Mouse (Mus musculus) ES-E14 (cell line): Measurements from ENCODE around the gene Irf8. TPM values are rescaled to one million over a fixed set of nuclear protein-coding genes. Genes with fewer than 3 reads are reported as not detected.
A peak's percentile ranks its signal among the peaks of the same experiment; 100 is the strongest.
"Not testable (repeated sequence)": the region's sequence is repeated elsewhere in the genome, so short reads cannot be mapped to it uniquely, and the experiment has no call there.

ENCODE experiments used
- DNase-seq: peaks from one replicate; pipeline ENCODE4 v3.0.0-alpha.2; 2013; ENCODE audit warnings: low read depth, low spot score
- H3K27ac ChIP-seq: 2 replicates; pipeline ENCODE4 v1.5.1; 2012; ENCODE audit warnings: low read depth, mild to moderate bottlenecking, low read length, moderate library complexity, mixed read lengths; ENCODE audit not compliant: poor library complexity, insufficient read depth, severe bottlenecking
- H3K36me3 ChIP-seq: 2 replicates; pipeline ENCODE4 v1.6.1; 2012; ENCODE audit warnings: mild to moderate bottlenecking, low read length, moderate library complexity, mixed read lengths; ENCODE audit not compliant: control insufficient read depth, poor library complexity, insufficient read depth, severe bottlenecking
- H3K4me1 ChIP-seq, 2 experiments: fragments of 150-350 bp in 1 of 2; sonication (generic) in 1 of 2; 2 replicates each; pipeline ENCODE4 v1.6.1; 2012; ENCODE audit warnings: low read length in 2 of 2, mild to moderate bottlenecking in 1 of 2, mixed read lengths in 1 of 2; ENCODE audit not compliant: control insufficient read depth in 2 of 2, insufficient read depth in 2 of 2, poor library complexity in 1 of 2
- H3K4me3 ChIP-seq, 2 experiments: fragments of 150-350 bp in 1 of 2; sonication (generic) in 1 of 2; 2 replicates each; pipeline ENCODE4 v1.5.1; 2012; ENCODE audit warnings: low read length in 2 of 2, low read depth in 1 of 2, mild to moderate bottlenecking in 1 of 2, mixed read lengths in 1 of 2; ENCODE audit not compliant: insufficient read depth in 1 of 2, poor library complexity in 1 of 2, severe bottlenecking in 1 of 2
- H3K9ac ChIP-seq: 2 replicates; pipeline ENCODE4 v1.6.1; 2012; ENCODE audit warnings: low read depth, mild to moderate bottlenecking, low read length, mixed read lengths; ENCODE audit not compliant: poor library complexity, insufficient read depth, severe bottlenecking
- H3K9me3 ChIP-seq: fragments of 150-350 bp; sonication (generic); 2 replicates; pipeline ENCODE4 v1.6.1; 2012; ENCODE audit warnings: low read depth, mild to moderate bottlenecking, low read length; ENCODE audit not compliant: control insufficient read depth, insufficient read depth
- CHD2 ChIP-seq: IDR thresholded peaks from 2 replicates; pipeline ENCODE4 v1.6.1; 2014; ENCODE audit warnings: mild to moderate bottlenecking, low read depth, low read length, inconsistent platforms
- HCFC1 ChIP-seq: IDR thresholded peaks from 2 replicates; pipeline ENCODE4 v1.6.1; 2012; ENCODE audit warnings: low read length, inconsistent platforms, borderline replicate concordance; ENCODE audit not compliant: insufficient read depth
- MAFK ChIP-seq: IDR thresholded peaks from 2 replicates; pipeline ENCODE4 v1.6.1; 2014; ENCODE audit warnings: mild to moderate bottlenecking, low read depth, low read length, inconsistent platforms; ENCODE audit not compliant: insufficient read depth
- ZC3H11A ChIP-seq: IDR thresholded peaks from 2 replicates; pipeline ENCODE4 v1.6.1; 2012; ENCODE audit warnings: low read depth, mild to moderate bottlenecking, inconsistent platforms, low read length, borderline replicate concordance
- ZNF384 ChIP-seq: IDR thresholded peaks from 2 replicates; pipeline ENCODE4 v1.6.1; 2012; ENCODE audit warnings: low read depth, low read length, inconsistent platforms
- in situ Hi-C, 2 experiments: fragments of 600-800 bp; cut with MboI; formaldehyde crosslinking; loops; one replicate each; pipeline ENCODE4 v1.15.1; 2025; ENCODE audit warnings: low sequenced_read_pairs in 2 of 2, inconsistent platforms in 1 of 2; ENCODE audit not compliant: unreplicated experiment in 2 of 2
- total RNA-seq: library from RNA; depleted of rRNA; stranded (reverse); fragments of 300-350 nt; gene quantifications from 2 replicates; pipeline ENCODE4 v1.2.3, GENCODE M21; 2012

The Irf8 gene
- total RNA-seq, 1 experiment: 1.2 TPM

DNA sequence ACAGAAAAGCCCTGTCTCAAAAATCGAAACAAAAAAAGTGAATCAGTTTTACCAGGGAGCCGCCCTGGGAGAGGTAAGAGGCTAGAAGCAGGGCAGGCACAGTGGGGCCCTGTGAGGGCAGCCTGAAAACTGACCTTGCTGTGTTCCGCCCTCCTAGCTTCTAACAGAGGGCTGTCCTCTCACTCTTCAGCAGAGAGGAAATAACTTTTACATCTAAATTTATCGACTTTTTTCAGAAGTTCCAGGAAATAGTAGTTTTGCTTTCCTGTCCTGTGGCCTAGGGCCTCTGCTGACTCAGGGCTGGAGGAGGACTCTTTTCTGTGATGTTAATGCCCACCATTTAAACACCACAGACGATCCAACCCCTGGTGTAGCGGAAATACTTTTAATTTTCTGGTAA lies 21.0 kb upstream of the Irf8 start:
- Histone ChIP-seq H3K9ac (no peak overlapping the region), H3K4me3 (no peak overlapping the region), H3K27ac (no peak overlapping the region), H3K4me1 (no peaks in the 10 kb centered on the region; a peak in 1 of 4 replicates), H3K9me3 (no peaks in the 10 kb centered on the region), H3K36me3 (no peaks in the 10 kb centered on the region)
- TF ChIP-seq MAFK: no peak
- no peak for TF ChIP-seq ZNF384
- no peak for TF ChIP-seq ZC3H11A
- TF ChIP-seq CHD2: no peak
- TF ChIP-seq HCFC1: no peak
- in situ Hi-C loops: no loop called here
- no peak for DNase-seq

- Histone ChIP-seq H3K4me1 (no peaks in the 10 kb centered on the region; a peak in 1 of 4 replicates), H3K36me3 (no peaks in the 10 kb centered on the region), H3K9me3 (no peaks in the 10 kb centered on the region), H3K27ac (no peak overlapping the region), H3K9ac (no peak overlapping the region; the same call in 1 of the 2 replicates), H3K4me3 (no peak overlapping the region)
- no peak for DNase-seq
- in situ Hi-C loops: no loop called here
- TF ChIP-seq ZNF384 (no peak), HCFC1 (no peak), CHD2 (no peak), MAFK (no peak), ZC3H11A (no peak)
These were observed 20.0 kb upstream of the Irf8 start for GRCm38 (mm10) chr8:120715996-120716680.

DNA sequence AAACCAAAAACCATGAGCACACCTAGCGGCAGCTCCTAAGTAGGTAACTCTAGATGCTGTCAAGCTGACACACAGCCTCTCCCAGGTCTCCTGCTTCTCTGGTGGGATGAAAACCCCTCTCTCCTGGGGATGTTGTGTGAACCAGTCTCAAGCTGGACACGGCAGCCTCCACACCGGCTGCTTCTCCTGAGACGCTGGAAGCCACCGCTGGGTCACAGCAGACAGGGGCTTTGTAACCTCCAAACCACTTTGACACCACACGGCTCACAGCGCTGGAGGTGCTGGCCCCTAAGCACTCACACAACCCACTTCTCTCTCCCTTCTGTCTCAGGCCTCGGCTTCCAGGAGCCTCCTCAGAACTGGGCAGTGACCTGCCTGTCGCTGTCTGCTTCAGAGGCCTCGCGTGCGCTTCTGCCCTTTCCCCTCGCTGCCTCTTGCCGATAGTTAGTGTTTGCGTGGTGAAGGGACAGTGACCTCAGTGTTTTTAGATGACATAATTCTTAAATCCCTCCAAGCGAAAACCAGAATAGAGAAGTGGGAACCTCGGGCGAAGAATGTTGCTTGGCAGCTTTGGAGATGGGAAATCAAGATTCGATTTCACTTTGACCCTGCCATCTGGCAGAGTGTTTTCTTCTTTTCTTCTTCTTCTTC lies 16.4 kb upstream of the Irf8 start:
- Histone ChIP-seq H3K27ac (no peak overlapping the region), H3K4me1 (no peaks in the 10 kb centered on the region; a peak in 1 of 4 replicates)

DNA sequence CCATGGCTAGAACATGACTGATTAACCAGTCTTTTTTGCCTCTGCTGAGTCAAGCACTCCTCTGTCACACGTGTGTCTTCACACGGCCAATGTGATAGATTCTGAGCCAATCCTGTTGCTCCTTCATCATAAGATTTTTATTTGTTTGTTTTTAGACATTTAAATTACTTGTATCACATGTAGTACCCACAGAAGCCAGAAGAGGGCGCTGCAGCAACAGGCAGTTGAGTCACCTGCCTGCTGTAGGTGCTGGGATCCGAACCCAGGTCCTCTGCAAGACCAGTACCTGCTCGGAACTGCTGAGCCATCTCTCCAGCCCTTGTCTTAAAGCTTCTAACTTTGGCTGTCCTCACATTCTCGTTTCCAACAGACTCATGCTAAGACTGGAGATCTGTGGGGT lies 13.1 kb upstream of the Irf8 start:
- H3K4me3 ChIP-seq: no peak overlapping the region
- H3K27ac ChIP-seq: no peak overlapping the region
- TF ChIP-seq CHD2 (no peak), ZNF384 (no peak), HCFC1 (no peak), ZC3H11A (no peak), MAFK (no peak)
- DNase-seq: no peak
- no peaks in the 10 kb centered on the region for H3K9me3 ChIP-seq
- no peak overlapping the region for H3K9ac ChIP-seq
- no peaks in the 10 kb centered on the region for H3K4me1 ChIP-seq
- no peaks in the 10 kb centered on the region for H3K36me3 ChIP-seq
- in situ Hi-C loops: no loop called here

More for the DNA sequence above, 16.4 kb upstream of the Irf8 start:
- Histone ChIP-seq H3K9me3 (no peaks in the 10 kb centered on the region), H3K4me3 (no peak overlapping the region), H3K36me3 (no peaks in the 10 kb centered on the region), H3K9ac (no peak overlapping the region; the same call in 1 of the 2 replicates)
- DNase-seq: no peak
- in situ Hi-C loops: no loop called here
- no peak for TF ChIP-seq ZNF384
- TF ChIP-seq HCFC1: no peak
- TF ChIP-seq MAFK: no peak
- TF ChIP-seq CHD2: no peak
- no peak for TF ChIP-seq ZC3H11A

- H3K9me3 ChIP-seq, H3K4me1 ChIP-seq, H3K9ac ChIP-seq, H3K27ac ChIP-seq, H3K36me3 ChIP-seq, in situ Hi-C loops, H3K4me3 ChIP-seq: not testable (repeated sequence)
- peak; percentile 67 for DNase-seq
These were observed 12.1 kb upstream of the Irf8 start for GRCm38 (mm10) chr8:120724096-120724495.
